In the genomic region with DNA sequence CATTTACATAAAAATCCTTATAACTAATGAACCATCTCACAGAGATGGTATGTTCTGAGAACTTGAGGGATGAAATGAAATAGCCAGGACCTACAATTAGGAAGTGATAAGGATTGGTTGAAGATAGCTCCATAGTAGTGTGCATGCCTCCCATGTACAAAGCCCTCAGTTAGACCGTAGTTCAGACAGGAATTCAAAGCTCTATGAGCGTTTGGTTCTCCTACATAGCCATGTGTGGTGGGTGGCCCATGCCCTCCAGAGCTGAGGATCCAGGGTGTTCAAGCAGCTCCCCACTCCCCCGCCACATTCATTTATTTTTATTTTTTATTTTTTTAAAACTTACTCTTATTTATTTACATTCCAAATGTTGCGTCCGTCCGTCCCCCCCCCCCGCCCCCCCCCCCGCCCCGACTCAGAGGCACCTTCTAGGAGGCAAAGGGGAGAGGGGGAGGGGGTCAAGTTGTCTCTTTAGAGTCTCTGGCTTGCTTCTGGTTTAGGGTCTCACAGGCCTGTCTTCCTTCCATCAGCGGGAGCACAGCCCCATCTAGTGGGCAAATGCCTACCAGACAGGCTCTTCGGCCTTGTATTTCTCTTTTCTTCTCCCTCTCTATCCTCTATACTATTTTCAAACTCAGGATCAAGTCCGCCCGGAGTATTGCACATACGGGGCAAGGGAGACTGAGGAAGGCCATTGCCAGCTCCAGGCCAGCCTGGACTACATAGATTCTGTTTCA, we compare ENCODE assay signal across 9 mouse cellular contexts. TPM values are rescaled to one million over a fixed set of nuclear protein-coding genes. Genes with fewer than 3 reads are reported as not detected.
DNase-seq lines count a peak whose midpoint lies in the region; ATAC-seq and TF ChIP-seq lines count a peak whose summit lies in the region.
"Had no signal": no experiment of that assay in that cellular context is flagged by ENCODE, and none has a peak within 500 bp of the region (broad histone marks: within the 10 kb centered on the region; RNA-seq: fewer than 3 reads in every experiment).

No protein-coding gene starts in this region.

- H3K4me3 ChIP-seq in heart, embryonic 14.5 days (ENCODE audit: control insufficient read depth in 1 of 2, insufficient read depth in 1 of 2, low read depth in 1 of 2, low read length in 2 of 2), result no peak overlapping the region
- H3K4me3 ChIP-seq in liver, embryonic 11.5 days (ENCODE audit: low read depth, low read length), result no peak overlapping the region
- no peak overlapping the region for H3K4me3 ChIP-seq in neural tube, embryonic 11.5 days (ENCODE audit: low read depth, low read length)
- H3K4me3 ChIP-seq in testis, adult 2 months (ENCODE audit: control insufficient read depth, low read depth, low read length), result no peak overlapping the region

- H3K9me3 ChIP-seq in heart, embryonic 14.5 days (ENCODE audit: control insufficient read depth, low read length), result no peaks in the 10 kb centered on the region
- H3K9me3 ChIP-seq in liver, embryonic 11.5 days (ENCODE audit: control insufficient read depth, low read length), result no peaks in the 10 kb centered on the region
- no peaks in the 10 kb centered on the region for H3K9me3 ChIP-seq in neural tube, embryonic 11.5 days (ENCODE audit: control insufficient read depth, low read length)

- no peak overlapping the region for H3K27ac ChIP-seq in heart, embryonic 14.5 days (replicated peaks in 1 of 2; ENCODE audit: control insufficient read depth in 1 of 2, insufficient read depth in 1 of 2, low read depth in 2 of 2, low read length in 2 of 2)
- no peak overlapping the region for H3K27ac ChIP-seq in liver, embryonic 11.5 days (ENCODE audit: low read depth, low read length)
- no peak overlapping the region for H3K27ac ChIP-seq in neural tube, embryonic 11.5 days (ENCODE audit: low read depth, low read length)
- no peak overlapping the region for H3K27ac ChIP-seq in testis, adult 2 months (ENCODE audit: control insufficient read depth, insufficient read depth, low read depth, low read length)

- no peak overlapping the region for H3K4me2 ChIP-seq in heart, embryonic 14.5 days (ENCODE audit: low read length)
- no peak overlapping the region for H3K4me2 ChIP-seq in liver, embryonic 11.5 days
- no peak overlapping the region for H3K4me2 ChIP-seq in neural tube, embryonic 11.5 days (ENCODE audit: low read depth)

- WGBS in heart, embryonic 14.5 days, result 24% methylated on average over 12 of the region's 14 CpGs
- WGBS in liver, embryonic 11.5 days, result 23% methylated on average over 12 of the region's 14 CpGs
- WGBS in neural tube, embryonic 11.5 days, result 30% methylated on average over 11 of the region's 14 CpGs

- H3K36me3 ChIP-seq in heart, embryonic 14.5 days (ENCODE audit: control insufficient read depth, insufficient read depth, low read length), result no peaks in the 10 kb centered on the region
- H3K36me3 ChIP-seq in liver, embryonic 11.5 days (ENCODE audit: control insufficient read depth, insufficient read depth, low read length), result no peaks in the 10 kb centered on the region
- no peaks in the 10 kb centered on the region for H3K36me3 ChIP-seq in neural tube, embryonic 11.5 days (ENCODE audit: control insufficient read depth, insufficient read depth, low read length)
- H3K36me3 ChIP-seq in testis, adult 2 months (ENCODE audit: control insufficient read depth, insufficient read depth, low read length), result no peaks in the 10 kb centered on the region

- TF ChIP-seq CTCF in testis, adult 2 months (IDR thresholded peaks at IDR 0.05; ENCODE audit: control insufficient read depth, insufficient read depth, insufficient replicate concordance, low read depth, low read length), result peak; percentile 73; the same call in 1 of the 2 replicates

- no peaks in the 10 kb centered on the region for H3K27me3 ChIP-seq in heart, embryonic 14.5 days (ENCODE audit: control insufficient read depth, insufficient read depth, low read length)
- H3K27me3 ChIP-seq in liver, embryonic 11.5 days (replicated peaks; ENCODE audit: control insufficient read depth, insufficient read depth, low read length), result no peaks in the 10 kb centered on the region
- no peaks in the 10 kb centered on the region for H3K27me3 ChIP-seq in neural tube, embryonic 11.5 days (ENCODE audit: control insufficient read depth, insufficient read depth, low read length)
- H3K27me3 ChIP-seq in testis, adult 2 months (ENCODE audit: control insufficient read depth, insufficient read depth, low read length), result no peaks in the 10 kb centered on the region

- H3K4me1 ChIP-seq in heart, embryonic 14.5 days (ENCODE audit: control insufficient read depth in 2 of 2, insufficient read depth in 2 of 2, low read length in 2 of 2), result no peaks in the 10 kb centered on the region
- H3K4me1 ChIP-seq in liver, embryonic 11.5 days (replicated peaks; ENCODE audit: control insufficient read depth, insufficient read depth, low read length), result no peaks in the 10 kb centered on the region
- H3K4me1 ChIP-seq in neural tube, embryonic 11.5 days (ENCODE audit: control insufficient read depth, insufficient read depth, low read length), result no peaks in the 10 kb centered on the region
- no peaks in the 10 kb centered on the region; the same call in 1 of the 2 replicates for H3K4me1 ChIP-seq in testis, adult 2 months (ENCODE audit: control insufficient read depth, insufficient read depth, low read length)

- no peak for TF ChIP-seq POLR2A in testis, adult 2 months (IDR thresholded peaks at IDR 0.05; ENCODE audit: control insufficient read depth, low read depth, low read length)

- ATAC-seq in heart, embryonic 14.5 days (ENCODE audit: insufficient number of reproducible peaks, insufficient read depth, low FRiP score, low read depth), result 0 out of 2 replicates have a peak, but pooled peaks have one; percentile 43
- ATAC-seq in liver, embryonic 11.5 days (replicated peaks; ENCODE audit: low FRiP score), result peak; percentile 53; the same call in 1 of the 2 replicates
- peak; percentile 75; the same call in 1 of the 2 replicates for ATAC-seq in neural tube, embryonic 11.5 days (ENCODE audit: insufficient read depth, low FRiP score, low TSS enrichment)

- peak; percentile 52 for DNase-seq in CD4-positive helper T cell, adult 2 months (ENCODE audit: low read depth, low spot score)
- peak; percentile 51 for DNase-seq in adrenal gland, adult 2 months
- DNase-seq in embryo, embryonic 9.5 days (ENCODE audit: extremely low spot score), result peak; percentile 80
- DNase-seq in kidney, postnatal 10 days, result peak; percentile 81
- peak; percentile 67 for DNase-seq in liver, embryonic 11.5 days (ENCODE audit: low spot score)
- DNase-seq in neural tube, embryonic 11.5 days (ENCODE audit: low spot score), result peak; percentile 82

- no peak overlapping the region for H3K9ac ChIP-seq in heart, embryonic 14.5 days (ENCODE audit: low read length)
- H3K9ac ChIP-seq in liver, embryonic 11.5 days (ENCODE audit: low read depth, low read length), result no peak overlapping the region
- no peak overlapping the region for H3K9ac ChIP-seq in neural tube, embryonic 11.5 days (ENCODE audit: low read length)

RNA-seq across cellular contexts. Expression of gene Vmn2r27, which starts 28.7 kb away (rescaled TPM):
- total RNA-seq in adrenal gland, adult 2 months (2021), result not detected
- not detected in 2 replicates for polyA plus RNA-seq in adrenal gland, adult 2 months (2012; rRNA removed)
- polyA plus RNA-seq in heart, embryonic 14.5 days (2014; fragmentation: Nextera tagmentation; extraction: Ambion mirVana), result not detected in 2 replicates
- polyA plus RNA-seq in liver, embryonic 11.5 days (2014; fragmentation: Nextera tagmentation; extraction: Ambion mirVana), result not detected in 2 replicates
- not detected in 2 replicates for polyA plus RNA-seq in neural tube, embryonic 11.5 days (2014; fragmentation: Nextera tagmentation; extraction: Ambion mirVana)
- 0.10 and 0.11 TPM in 2 replicates for polyA plus RNA-seq in testis, adult 2 months (2012; rRNA removed)
- polyA plus RNA-seq: heart, embryonic 16.5 days had no signal

RNA-seq across cellular contexts. Expression of gene Cd163, which starts 44.1 kb away (rescaled TPM):
- total RNA-seq in adrenal gland, adult 2 months (2021), result 10 to 100 TPM in 1 of 2 experiments, 1 to 10 TPM in 1; 4.2 to 12.4 TPM
- polyA plus RNA-seq in adrenal gland, adult 2 months (2012; rRNA removed), result 0.50 and 0.51 TPM in 2 replicates
- 0.12 and 0.13 TPM in 2 replicates for polyA plus RNA-seq in heart, embryonic 14.5 days (2014; fragmentation: Nextera tagmentation; extraction: Ambion mirVana)
- polyA plus RNA-seq in liver, embryonic 11.5 days (2014; fragmentation: Nextera tagmentation; extraction: Ambion mirVana), result not detected in 2 replicates
- not detected in 2 replicates for polyA plus RNA-seq in neural tube, embryonic 11.5 days (2014; fragmentation: Nextera tagmentation; extraction: Ambion mirVana)
- 0.16 and 0.22 TPM in 2 replicates for polyA plus RNA-seq in testis, adult 2 months (2012; rRNA removed)
